Mouse (Mus musculus) heart, postnatal 0 days (tissue): Measurements from ENCODE around the gene Veph1.

Source experiments
- CTCF ChIP-seq: IDR thresholded peaks from 2 replicates; pipeline ENCODE4 v1.5.1; 2016; ENCODE audit warnings: antibody characterized with exemption, control low read depth, low read depth
- EP300 ChIP-seq: IDR thresholded peaks from 2 replicates; pipeline ENCODE4 v1.6.1; 2016; ENCODE audit warnings: antibody characterized with exemption, low read depth

DNA sequence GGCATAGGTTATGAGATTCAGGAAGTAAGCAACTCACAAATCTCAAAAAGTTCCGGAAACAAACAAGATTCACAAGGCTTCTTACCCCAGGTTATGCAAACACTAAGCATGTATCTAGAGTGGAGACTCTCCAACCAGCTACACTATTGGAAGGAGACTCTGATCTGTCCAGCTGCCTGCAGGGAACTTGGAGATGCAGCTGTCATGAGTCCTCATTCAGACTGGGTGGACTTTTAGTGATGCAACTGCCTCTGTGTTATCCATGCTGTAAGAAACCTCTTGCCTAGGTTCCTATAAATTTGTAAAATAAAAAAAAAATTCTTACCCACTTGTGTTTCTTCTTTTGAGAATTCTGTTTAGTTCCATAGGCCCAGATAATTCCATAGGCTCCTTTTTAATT, 226.4 kb downstream of the Veph1 start:
- TF ChIP-seq EP300, result no peak
- no peak for TF ChIP-seq CTCF
